Mouse (Mus musculus) mouse trophoblast stem cell (cell line): ENCODE results near the gene Abhd17a.
"Not testable (repeated sequence)": the region's sequence is repeated elsewhere in the genome, so short reads cannot be mapped to it uniquely, and the experiment has no call there.

ENCODE experiments used
- in situ Hi-C, 2 experiments: fragments of 300-500 bp; cut with MseI, MboI; formaldehyde crosslinking; loops; 2 replicates in 1 of 2; 3 replicates in 1 of 2; pipeline ENCODE4 v1.15.1; 2025

Gene Abhd17a

GRCm38 (mm10) chr10:80609269-80609924 is 19.3 kb upstream of the Abhd17a start:
- in situ Hi-C loops: no loop called here

DNA sequence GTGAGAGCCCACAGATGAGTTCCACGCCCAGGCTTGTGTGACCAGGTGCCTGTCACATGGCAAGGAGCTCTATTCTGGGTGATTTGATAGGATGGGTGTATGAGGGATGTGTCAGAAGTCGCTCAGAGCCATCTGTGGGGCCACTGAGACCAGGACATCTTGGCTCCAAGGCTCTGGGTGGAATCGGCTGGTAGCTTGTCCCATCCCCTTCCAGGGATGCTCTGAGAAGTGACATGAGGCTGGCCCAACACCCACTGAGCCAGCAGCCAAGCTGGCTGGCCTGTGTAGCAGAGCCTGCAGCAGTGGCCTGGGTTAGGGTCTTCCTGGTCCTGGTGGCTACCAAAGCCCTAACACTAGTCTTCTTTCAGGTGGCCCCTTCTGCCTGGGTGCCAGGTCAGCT is 18.3 kb upstream of the Abhd17a start:
- in situ Hi-C loops: no loop called here

DNA sequence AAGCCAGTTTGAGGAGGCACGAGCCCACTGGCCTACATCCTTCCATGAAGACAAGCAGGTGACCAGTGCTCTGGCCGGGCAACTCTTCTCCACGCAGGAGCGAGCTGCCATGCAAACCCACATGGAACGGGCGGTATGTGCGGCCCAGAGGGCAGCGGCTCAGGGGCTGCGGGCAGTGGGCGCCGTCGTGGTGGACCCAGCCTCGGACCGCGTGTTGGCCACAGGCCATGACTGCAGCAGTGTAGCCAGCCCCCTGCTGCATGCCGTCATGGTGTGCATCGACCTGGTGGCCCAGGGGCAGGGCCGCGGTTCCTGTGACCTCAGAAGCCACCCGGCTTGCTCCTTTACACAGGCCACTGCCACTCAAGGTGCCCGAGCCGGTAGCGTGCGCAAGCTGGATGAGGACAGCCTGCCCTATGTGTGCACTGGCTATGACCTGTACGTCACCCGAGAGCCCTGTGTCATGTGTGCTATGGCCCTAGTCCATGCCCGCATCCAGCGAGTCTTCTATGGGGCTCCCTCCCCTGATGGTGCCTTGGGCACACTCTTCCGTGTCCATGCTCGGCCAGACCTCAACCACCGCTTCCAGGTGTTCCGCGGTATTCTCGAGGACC is 16.7 kb upstream of the Abhd17a start:
- in situ Hi-C loops: no loop called here

- in situ Hi-C loops: no loop called here
Observed at GRCm38 (mm10) chr10:80606306-80606705, 16.2 kb upstream of the Abhd17a start.

GRCm38 (mm10) chr10:80605721-80606120 is 15.6 kb upstream of the Abhd17a start, which contains the start of gene Gm49322:
Gm49322 (plus strand) TSS chr10:80606021.
- in situ Hi-C loops: not testable (repeated sequence)

DNA sequence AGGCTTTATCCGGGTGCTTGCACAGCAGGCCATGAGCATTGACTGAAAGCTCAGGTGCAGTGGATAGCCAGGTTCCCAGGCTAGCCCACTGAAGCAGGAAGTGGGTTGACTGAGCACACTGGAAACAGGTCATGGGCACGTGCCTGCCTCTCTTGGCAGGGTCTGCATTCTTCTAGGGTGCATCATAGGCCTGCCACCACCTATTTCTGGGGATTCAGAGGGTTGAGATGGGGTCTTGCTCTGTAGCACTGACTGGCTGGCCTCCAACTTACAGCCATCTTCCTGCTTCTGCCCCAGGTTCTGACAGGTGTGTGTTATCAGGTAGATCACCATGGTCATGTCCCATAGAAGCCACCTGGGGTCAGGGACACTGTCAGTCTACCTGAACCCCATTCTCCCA is 14.8 kb upstream of the Abhd17a start:
- in situ Hi-C loops: no loop called here

DNA sequence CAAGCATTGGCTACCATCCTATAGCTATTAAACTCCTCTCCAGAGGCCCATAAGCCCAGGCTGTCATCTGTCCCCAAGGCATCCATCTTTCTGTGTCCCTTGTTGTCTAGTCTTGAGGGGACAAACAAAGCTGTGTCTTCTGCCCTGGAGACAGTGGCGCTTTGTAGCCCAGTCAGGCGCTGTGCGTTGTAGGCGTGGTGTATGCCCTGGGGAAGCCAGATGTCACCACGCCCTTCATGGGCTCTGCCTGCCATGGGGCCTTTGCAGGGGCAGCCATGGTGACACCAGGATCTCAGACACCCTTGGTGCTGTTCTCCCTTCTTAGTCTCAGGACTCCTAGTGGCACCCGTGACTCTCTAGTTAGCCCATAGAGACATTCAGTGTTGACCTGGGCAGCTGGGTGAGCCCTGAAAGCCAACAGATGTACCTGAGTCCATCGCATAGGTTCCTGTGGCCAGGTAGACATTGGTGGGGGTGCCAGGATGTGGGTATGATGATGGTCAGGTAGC is 13.9 kb upstream of the Abhd17a start:
- in situ Hi-C loops: no loop called here

- in situ Hi-C loops: no loop called here
Observed at GRCm38 (mm10) chr10:80603364-80603763, 13.2 kb upstream of the Abhd17a start.

GRCm38 (mm10) chr10:80602698-80603325 is 12.7 kb upstream of the Abhd17a start, which contains the start of the genes Scamp4 and Adat3:
Scamp4 (plus strand) TSS chr10:80602872.
Adat3 (plus strand) TSS chr10:80602880.
- in situ Hi-C loops: no loop called here

- in situ Hi-C loops: no loop called here
Observed at GRCm38 (mm10) chr10:80596318-80596717, 6.2 kb upstream of the Abhd17a start.

GRCm38 (mm10) chr10:80589127-80589878 is 838 bp downstream of the Abhd17a start:
- in situ Hi-C loops: no loop called here

DNA sequence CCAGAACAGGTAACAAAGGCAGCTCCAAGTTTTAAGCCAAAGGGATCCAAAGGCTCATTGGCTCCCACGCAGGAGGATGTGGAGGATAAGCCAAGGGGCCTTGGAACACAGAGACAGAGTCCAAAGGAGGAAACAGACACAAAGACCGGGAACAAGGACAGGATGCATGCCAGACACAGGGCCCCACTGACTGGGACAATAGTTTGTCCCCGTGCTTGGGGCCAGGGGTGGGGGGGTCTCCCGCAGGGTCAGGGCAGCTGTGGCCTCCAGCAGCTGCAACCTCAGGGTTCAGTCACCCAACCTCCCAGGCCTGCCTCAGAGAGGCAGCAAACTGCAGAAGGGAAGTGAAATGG is 2.9 kb downstream of the Abhd17a start:
- in situ Hi-C loops: no loop called here

- in situ Hi-C loops: no loop called here
Observed at GRCm38 (mm10) chr10:80586407-80587304, 3.5 kb downstream of the Abhd17a start.

- in situ Hi-C loops: no loop called here
Observed at GRCm38 (mm10) chr10:80585581-80585980, 4.6 kb downstream of the Abhd17a start.

DNA sequence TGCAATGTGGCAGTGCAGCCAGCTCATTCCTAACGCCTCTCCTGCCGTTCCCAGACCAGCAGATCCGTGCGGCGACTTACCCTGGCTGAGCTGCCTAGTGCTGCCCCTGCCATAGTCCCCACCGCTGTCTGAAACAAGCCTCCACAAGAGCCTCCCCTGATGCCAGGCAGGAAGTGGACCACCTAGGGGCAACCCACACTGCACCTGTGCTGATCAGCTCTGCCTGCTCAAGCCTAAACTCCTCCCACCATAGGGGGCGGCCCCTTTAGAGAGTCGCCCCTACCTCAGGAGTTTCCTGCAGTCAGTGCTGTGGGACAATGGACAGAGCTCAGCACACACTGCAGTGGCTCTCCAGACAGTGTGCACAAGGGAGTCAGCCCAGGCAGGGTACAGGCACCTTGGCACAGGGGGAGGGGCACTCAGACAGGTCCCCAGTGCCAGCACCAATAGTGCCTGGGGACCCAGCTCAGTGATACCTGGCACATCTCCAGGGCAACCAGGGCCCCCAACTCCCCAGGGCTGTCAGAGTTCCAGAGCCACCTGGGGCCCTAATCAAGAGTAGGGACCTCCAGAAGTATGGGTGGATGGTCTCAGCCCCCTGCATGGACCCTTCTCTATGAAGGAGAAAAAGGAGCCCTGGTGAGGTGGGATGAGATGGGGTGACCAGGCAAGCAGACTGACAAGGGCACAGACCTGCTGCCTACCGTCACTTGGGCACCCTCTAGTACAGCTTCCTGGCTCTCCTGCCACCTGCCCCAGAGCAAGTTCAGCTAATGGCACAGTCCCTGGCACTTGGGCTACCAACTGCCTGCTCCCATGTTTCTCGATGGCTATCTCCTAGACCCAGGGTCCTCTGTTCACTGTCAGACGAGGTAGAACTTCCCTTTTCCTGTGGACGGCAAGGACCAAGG is 5.2 kb downstream of the Abhd17a start:
- in situ Hi-C loops: no loop called here

DNA sequence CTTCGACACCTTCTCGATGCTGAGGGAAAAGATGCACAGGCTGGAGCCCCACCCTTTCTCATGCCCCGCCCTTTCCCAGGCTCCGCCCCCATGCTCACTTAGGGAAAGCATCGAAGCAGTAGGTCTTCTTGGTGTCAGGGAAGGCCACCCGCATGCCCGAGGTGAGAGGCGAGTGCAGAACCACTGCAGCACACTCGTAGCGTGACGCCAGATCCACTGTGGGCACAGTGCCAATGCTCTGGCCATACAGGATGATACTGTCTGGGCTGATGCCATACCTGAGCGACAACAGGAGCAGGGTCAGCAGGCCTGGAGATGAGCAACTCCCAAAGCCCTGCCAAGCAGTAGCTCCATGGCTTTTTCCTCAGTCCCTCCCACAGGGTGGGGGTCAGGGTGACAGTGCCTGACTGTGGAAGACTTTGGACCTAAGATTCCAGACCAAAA is 6.1 kb downstream of the Abhd17a start:
- in situ Hi-C loops: no loop called here

DNA sequence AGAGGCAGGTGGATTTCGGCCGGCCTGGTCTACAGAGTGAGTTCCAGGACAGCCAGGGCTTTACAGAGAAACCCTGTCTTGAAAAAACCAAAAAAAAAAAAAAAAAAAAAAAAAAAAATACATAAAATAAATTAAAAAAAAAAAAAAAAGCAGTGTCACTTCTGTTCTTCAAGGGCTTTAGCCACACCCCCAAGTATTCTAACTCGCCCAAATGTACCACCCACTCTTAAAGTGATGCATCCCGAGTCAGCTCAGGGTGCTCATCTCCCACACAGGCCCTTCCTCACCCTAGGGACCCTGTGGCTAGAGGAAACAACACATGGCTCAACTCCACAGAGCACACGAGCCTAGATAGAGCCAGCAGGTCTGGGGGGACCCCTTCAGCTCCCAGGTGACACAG is 7.1 kb downstream of the Abhd17a start:
- in situ Hi-C loops: no loop called here

DNA sequence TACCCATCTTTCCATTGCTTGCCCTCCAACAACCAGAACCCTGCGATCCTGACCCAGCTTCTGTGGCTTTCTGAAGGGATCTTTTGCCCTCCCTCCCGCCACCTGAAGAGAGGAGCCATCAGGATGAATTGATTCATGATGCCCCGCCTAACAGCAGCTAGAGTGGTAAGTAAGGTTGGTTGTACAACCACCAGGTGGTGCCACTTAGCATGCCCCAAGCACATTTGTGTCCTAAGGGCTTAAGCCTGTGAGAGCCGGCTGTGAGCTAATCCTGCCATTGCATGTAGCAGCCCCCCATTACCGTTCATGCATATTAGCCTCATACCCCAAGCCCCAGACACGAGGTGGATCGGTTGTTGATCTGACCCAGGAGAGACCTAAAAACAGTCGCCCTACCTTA is 11.2 kb downstream of the Abhd17a start:
- in situ Hi-C loops: no loop called here

- in situ Hi-C loops: no loop called here
Observed at GRCm38 (mm10) chr10:80578131-80578750, 11.9 kb downstream of the Abhd17a start.
